Mouse (Mus musculus): Measurements from ENCODE around the gene Pirb. TPM values are rescaled to one million over a fixed set of nuclear protein-coding genes. Genes with fewer than 3 reads are reported as not detected.
"Not testable (repeated sequence)": the region's sequence is repeated elsewhere in the genome, so short reads cannot be mapped to it uniquely, and the experiment has no call there.

Pirb gene
- total RNA-seq (2021), result under 1 TPM; 0.23 to 0.32 TPM

DNA sequence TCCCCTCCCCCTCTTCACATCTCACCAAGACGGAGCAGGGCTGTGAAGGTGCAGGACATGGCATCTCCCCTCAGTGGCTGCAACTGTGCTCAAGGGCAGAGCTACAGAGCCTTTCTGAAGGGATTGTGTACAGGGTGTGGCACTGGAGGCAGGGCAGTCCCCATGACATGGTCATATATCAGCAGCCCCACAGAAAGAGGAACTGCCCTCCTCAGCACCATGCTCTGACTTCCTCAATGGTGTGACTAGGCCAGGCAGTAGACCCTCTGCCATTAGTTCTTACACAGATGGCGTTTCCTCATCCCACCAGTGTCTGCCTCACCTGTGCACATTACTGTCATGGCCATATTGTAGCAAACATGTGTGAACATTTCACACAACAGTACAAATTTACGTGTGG, at the start of gene Pirb:
Pirb (minus strand) TSS at position 124 of the 400 bp plus-strand sequence.
- not testable (repeated sequence) for DNase-seq (ENCODE audit: low spot score in 2 of 2)

DNA sequence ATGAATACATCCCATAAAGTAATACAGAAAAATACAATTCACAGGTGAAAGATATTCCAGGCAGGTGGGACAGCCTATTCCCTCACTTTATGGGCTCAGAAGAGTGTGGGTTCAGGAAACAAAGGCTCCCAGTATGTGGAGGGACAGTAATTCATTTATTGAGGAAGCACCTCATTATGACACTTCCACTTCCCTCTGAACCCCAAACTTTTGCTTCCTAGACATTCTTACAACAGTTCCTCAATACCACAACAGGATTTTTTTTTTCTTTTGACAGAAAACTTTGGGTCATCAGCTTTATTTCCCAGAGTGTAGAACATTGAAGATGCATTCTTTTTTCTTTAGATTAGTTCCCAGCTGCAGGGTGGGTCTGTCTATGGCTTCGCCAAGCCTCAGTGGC, 12.5 kb upstream of the Pirb start:
- intact Hi-C loops (cut with DNase I); DNase-seq (ENCODE audit: low spot score in 2 of 2): not testable (repeated sequence)

More for the DNA sequence above, at the start of gene Pirb:
- intact Hi-C loops (cut with DNase I), result not testable (repeated sequence)

- DNase-seq (ENCODE audit: low spot score in 2 of 2); intact Hi-C loops (cut with DNase I): not testable (repeated sequence)
These were observed 5.3 kb upstream of the Pirb start for GRCm38 (mm10) chr7:3725459-3725858.

- intact Hi-C loops (cut with DNase I), result no loop called here
- no peak for DNase-seq (ENCODE audit: low spot score in 2 of 2)
These were observed 4.9 kb downstream of the Pirb start for GRCm38 (mm10) chr7:3715249-3715648.

DNA sequence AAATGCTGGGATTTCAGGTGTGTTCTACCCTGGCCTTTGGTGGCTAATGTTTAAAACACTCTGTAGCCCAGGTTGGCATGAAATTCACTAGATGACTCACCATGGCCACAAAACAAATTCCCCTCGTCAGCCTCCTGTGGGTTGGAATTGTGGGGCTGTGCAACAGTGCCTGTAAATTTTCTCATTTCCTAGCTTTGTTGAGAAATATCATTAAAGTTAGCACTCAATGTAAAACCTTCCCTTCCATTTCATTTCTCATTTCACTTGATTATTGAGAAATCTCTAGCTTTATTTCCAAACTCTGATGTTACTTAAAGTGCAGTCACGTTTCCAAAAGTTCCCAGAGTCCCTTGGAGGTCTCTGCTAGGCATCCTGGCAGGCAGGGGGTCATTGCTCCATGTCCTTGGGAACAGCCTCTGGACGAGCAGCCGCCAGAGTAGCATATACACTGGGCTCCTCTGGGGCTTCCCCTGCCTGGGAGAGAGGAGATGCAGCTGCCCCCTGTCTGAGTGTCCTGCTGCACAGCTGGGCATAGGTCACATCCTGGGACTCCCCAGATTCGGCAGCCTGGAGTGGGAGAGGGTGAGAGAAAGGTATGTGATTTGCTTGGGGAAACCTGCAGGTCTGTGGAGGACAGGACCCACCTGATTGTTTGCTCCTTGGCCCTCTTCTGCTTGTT, 7.8 kb downstream of the Pirb start:
- intact Hi-C loops (cut with DNase I), result no loop called here
- DNase-seq (ENCODE audit: low spot score in 2 of 2), result no peak

- no peak for DNase-seq (ENCODE audit: low spot score in 2 of 2)
- intact Hi-C loops (cut with DNase I), result no loop called here
These were observed 11.2 kb downstream of the Pirb start for GRCm38 (mm10) chr7:3709000-3709399.

- DNase-seq (ENCODE audit: low spot score in 2 of 2); intact Hi-C loops (cut with DNase I): not testable (repeated sequence)
These were observed 11.7 kb downstream of the Pirb start for GRCm38 (mm10) chr7:3708447-3708980.

GRCm38 (mm10) chr7:3707568-3708413, 12.4 kb downstream of the Pirb start:
- intact Hi-C loops (cut with DNase I), result no loop called here
- DNase-seq (ENCODE audit: low spot score in 2 of 2), result no peak

DNA sequence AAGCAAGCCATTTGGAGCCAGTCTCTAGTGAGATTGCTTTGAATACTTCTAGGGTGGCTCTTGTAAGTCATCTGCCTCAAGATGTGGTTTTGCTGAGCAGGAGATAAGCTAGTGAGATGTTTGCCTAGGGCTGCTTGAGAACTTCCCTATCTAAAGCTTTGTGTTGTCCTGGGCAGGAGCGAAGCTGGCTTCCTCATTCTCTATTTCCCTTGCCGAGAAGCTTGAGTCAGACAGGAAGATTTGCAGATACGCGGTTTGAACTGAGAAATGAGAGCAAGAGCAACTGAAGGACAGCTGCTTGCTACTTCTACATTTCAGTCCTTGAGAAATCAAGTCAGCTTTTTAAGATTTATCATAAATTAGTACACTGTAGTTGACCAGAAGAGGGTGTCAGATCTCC, 13.2 kb downstream of the Pirb start:
- intact Hi-C loops (cut with DNase I), result no loop called here
- no peak for DNase-seq (ENCODE audit: low spot score in 2 of 2)

DNA sequence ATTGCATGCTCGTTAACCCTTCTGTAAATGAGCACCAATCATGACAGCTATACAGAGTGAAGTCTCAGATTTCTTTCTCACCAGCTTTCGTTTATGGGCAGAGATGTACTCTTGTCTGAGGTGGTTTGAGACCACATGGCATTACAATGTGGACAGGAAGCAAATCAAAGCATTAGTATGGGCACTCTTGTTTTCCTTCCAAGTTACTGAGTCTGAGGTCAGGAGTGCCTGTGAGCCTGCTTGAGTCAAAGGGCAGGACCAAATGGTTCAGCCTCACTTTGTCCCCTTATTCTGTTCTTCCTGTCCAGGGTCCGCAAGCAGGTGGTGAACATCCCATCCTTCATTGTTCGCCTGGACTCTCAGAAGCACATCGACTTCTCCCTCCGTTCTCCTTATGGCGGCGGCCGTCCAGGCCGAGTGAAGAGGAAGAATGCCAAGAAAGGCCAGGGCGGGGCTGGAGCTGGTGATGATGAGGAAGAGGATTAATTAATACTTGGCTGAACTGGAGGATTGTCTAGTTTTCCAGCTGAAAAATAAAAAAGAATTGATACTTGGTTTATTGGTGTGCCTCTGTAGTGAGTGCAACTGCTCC, 13.8 kb downstream of the Pirb start:
- intact Hi-C loops (cut with DNase I), result no loop called here
- DNase-seq (ENCODE audit: low spot score in 2 of 2), result no peak

DNA sequence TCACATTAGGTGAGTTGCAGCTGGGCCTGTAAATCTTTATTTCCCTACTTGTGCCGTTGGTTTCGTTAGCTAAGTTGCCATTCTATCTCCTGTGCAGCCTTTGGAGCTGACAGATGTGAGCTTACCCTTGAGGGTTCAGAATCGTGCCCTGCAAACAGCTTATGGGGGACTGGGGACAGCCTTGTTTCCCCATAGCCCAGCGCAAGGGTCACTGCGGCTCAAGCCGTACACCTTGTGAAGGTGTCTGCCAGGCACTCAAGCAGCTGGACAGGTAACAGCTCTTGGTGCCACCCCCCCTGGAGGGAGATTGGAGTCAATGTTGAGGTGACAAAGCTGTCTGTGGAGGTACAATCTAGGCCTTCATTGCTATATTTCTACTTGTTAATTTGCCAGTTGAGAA, 14.3 kb downstream of the Pirb start:
- DNase-seq (ENCODE audit: low spot score in 2 of 2), result no peak
- intact Hi-C loops (cut with DNase I), result no loop called here

DNA sequence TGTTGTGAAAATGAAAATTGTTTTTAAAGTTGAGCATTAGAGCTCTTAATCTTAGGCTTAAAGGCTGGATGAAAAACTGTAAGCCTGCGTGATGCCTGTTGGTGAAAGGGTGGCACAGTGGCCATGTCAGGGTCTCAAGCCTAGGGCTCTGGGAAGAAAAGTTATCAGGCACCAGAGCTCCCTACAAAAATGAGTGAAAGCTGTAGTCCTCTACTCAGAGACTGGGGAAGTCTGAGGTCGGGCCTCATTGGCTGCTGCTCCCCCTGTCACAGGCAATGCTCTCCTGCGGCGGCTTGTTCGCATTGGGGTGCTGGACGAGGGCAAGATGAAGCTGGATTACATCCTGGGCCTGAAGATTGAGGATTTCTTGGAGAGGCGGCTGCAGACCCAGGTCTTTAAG, 14.7 kb downstream of the Pirb start:
- DNase-seq (ENCODE audit: low spot score in 2 of 2); intact Hi-C loops (cut with DNase I): not testable (repeated sequence)

- intact Hi-C loops (cut with DNase I), result no loop called here
- DNase-seq (ENCODE audit: low spot score in 2 of 2), result no peak
These were observed 15.7 kb downstream of the Pirb start for GRCm38 (mm10) chr7:3704475-3704874.

- DNase-seq (ENCODE audit: low spot score in 2 of 2), result peak; percentile 93 to 98
- intact Hi-C loops (cut with DNase I), result no loop called here
These were observed 16.2 kb downstream of the Pirb start, which contains the start of gene Rps9 for GRCm38 (mm10) chr7:3703879-3704441. Rps9 (plus strand) TSS chr7:3703993.

- intact Hi-C loops (cut with DNase I), result no loop called here
- no peak for DNase-seq (ENCODE audit: low spot score in 2 of 2)
These were observed 16.9 kb downstream of the Pirb start for GRCm38 (mm10) chr7:3703148-3703878.

DNA sequence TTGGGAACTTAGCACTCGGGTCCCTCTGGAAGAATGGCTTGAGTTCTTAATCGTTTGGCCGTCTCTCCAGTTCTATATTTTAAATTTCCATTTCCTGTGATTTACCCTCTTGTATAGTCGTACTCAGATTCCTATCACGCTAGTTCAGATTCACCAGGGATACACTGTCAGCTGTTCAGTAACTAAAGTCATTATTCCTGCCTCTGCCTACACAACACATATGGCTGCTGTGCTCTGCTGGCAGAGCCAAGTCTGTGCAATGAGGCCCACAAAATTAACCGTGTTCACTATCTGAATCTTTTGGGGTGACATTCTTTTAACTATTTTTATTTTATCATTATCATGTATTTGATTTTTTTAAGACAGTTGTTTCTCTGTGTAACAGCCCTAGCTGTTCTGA, 21.7 kb downstream of the Pirb start:
- intact Hi-C loops (cut with DNase I), result loop anchor here (10.0 kb wide), 2 partner anchors 446 to 1366 kb away; partner anchors contain the start of gene U2af2
- no peak for DNase-seq (ENCODE audit: low spot score in 2 of 2)

GRCm38 (mm10) chr7:3694949-3695305, 25.3 kb downstream of the Pirb start:
- intact Hi-C loops (cut with DNase I), result loop anchor here (10.0 kb wide), 2 partner anchors 450 to 1370 kb away; partner anchors contain the start of gene U2af2
- not testable (repeated sequence) for DNase-seq (ENCODE audit: low spot score in 2 of 2)

DNA sequence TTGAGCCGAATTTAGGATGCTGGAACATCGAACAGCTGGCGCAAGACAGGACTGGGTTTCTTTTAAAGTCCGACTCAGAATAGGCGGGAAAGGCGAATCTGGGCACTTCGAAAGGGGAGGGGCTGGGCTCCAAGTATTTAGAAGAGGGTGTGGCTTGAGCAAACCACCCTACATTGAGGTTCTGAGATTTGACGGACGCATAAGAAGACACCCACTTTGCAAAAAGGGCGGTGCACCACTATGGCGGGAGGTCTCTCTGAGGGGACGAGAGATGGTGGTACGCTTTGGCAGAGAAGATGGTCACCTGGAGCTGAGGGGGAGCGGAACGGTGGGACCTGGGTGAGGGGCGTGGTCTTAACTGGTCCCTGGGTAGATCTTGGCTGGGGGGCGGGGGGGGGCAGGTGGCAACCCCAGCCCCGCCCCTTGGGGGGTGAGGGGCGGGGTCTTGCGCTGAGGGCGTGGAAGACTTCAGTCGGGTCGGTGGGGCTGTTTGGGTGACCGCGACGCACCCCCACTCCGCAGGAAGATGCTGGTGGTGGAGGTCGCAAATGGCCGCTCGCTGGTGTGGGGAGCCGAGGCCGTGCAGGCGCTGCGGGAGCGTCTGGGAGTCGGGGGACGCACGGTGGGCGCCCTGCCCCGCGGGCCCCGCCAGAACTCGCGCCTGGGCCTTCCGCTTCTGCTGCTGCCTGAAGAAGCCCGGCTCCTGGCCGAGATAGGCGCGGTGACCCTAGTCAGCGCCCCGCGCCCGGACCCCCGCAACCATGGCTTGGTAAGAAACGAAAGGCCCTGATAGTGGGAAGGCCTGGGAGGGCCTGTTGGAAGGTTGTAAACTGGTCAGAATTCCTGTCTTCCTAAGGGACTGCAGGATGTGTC, 25.9 kb downstream of the Pirb start:
- intact Hi-C loops (cut with DNase I), result loop anchor here (10.0 kb wide), 2 partner anchors 450 to 1370 kb away; partner anchors contain the start of gene U2af2
- DNase-seq (ENCODE audit: low spot score in 2 of 2), result peak; percentile 45 to 54

Measured in left cerebral cortex, postnatal 36 days (tissue).